Comparison of ENCODE assay signal across 8 mouse cellular contexts in genomic region chr4:107253125-107254091, GRCm38 (mm10). TPM values are rescaled to one million over a fixed set of nuclear protein-coding genes. Genes with fewer than 3 reads are reported as not detected.
DNase-seq lines count a peak whose midpoint lies in the region; ATAC-seq and TF ChIP-seq lines count a peak whose summit lies in the region.

TSS of gene Lrrc42 (minus strand) at chr4:107253532.
TSS of gene Hspb11 (plus strand) at chr4:107253593.

- TF ChIP-seq CTCF in cortical plate, adult 2 months (IDR thresholded peaks at IDR 0.05; ENCODE audit: extremely low read depth, insufficient read depth, low read length): no peak

- TF ChIP-seq POLR2A in cortical plate, adult 2 months (IDR thresholded peaks at IDR 0.05; ENCODE audit: extremely low read depth, insufficient read depth, low read length): no peak

- H3K27ac ChIP-seq in cortical plate, adult 2 months (ENCODE audit: insufficient read depth, low read length): peak within 1 kb of the TSS; percentile 88

- H3K27me3 ChIP-seq in megakaryocyte, embryonic 14.5 days (replicated peaks): no peaks in the 10 kb centered on the region

- peak within 1 kb of the TSS; percentile 97 for H3K4me3 ChIP-seq in cortical plate, adult 2 months (ENCODE audit: insufficient read depth, low read length)
- H3K4me3 ChIP-seq in megakaryocyte, embryonic 14.5 days (replicated peaks): peak within 1 kb of the TSS; percentile 91

- peak; percentile 89 to 93 for DNase-seq in gastrocnemius, adult 8-10 months (ENCODE audit: low spot score in 2 of 2)
- DNase-seq in hindlimb bud, embryonic 11.5 days (ENCODE audit: extremely low spot score, low read depth, low spot score): peak; percentile 72
- DNase-seq in left cerebral cortex, adult 8-10 months (ENCODE audit: low spot score in 2 of 2): peak; percentile 79 to 95
- DNase-seq in right cerebral cortex, postnatal 10 days (ENCODE audit: low spot score in 2 of 2): peak; percentile 96 to 97
- peak; percentile 91 for DNase-seq in urinary bladder, postnatal 25 days (ENCODE audit: low spot score)

- H3K36me3 ChIP-seq in megakaryocyte, embryonic 14.5 days (replicated peaks; ENCODE audit: low read length): no peaks in the 10 kb centered on the region

- H3K4me1 ChIP-seq in cortical plate, adult 2 months (ENCODE audit: control insufficient read depth, insufficient read depth, low read length): peaks cover 5% of the 10 kb centered on the region
- peaks cover 46% of the 10 kb centered on the region for H3K4me1 ChIP-seq in megakaryocyte, embryonic 14.5 days

- no peaks in the 10 kb centered on the region for H3K9me3 ChIP-seq in megakaryocyte, embryonic 14.5 days

- peak; percentile 95 for ATAC-seq in activated CD4-positive, CD25-positive, alpha-beta regulatory T cell, adult 4 months

RNA-seq across cellular contexts. Expression of gene Lrrc42, which starts in this region (rescaled TPM):
- polyA plus RNA-seq in activated CD4-positive, CD25-positive, alpha-beta regulatory T cell, adult 4 months (2017; shearing (Covaris generic)): 10 to 100 TPM; 22.5 to 24.6 TPM
- 18.9 and 20.2 TPM in 2 replicates for polyA plus RNA-seq in cortical plate, adult 2 months (2012; rRNA removed)
- 10 to 100 TPM in 1 of 4 experiments, 1 to 10 TPM in 3; 7.1 to 11.4 (median 8.4) TPM for total RNA-seq in gastrocnemius, adult 8-10 months (2022)
- 10 to 100 TPM; 22.6 to 33.0 (median 28.7) TPM for total RNA-seq in left cerebral cortex, adult 8-10 months (2022)
- polyA plus RNA-seq in megakaryocyte, embryonic 14.5 days (2012; ENCODE audit: insufficient read depth, low replicate concordance): 9.1 and 10.7 TPM in 2 replicates

RNA-seq across cellular contexts. Expression of gene Hspb11, which starts in this region (rescaled TPM):
- 10 to 100 TPM; 27.9 to 34.0 TPM for polyA plus RNA-seq in activated CD4-positive, CD25-positive, alpha-beta regulatory T cell, adult 4 months (2017; shearing (Covaris generic))
- 16.9 and 19.8 TPM in 2 replicates for polyA plus RNA-seq in cortical plate, adult 2 months (2012; rRNA removed)
- 1 to 10 TPM; 6.2 to 9.1 (median 7.1) TPM for total RNA-seq in gastrocnemius, adult 8-10 months (2022)
- total RNA-seq in left cerebral cortex, adult 8-10 months (2022): 10 to 100 TPM; 14.2 to 20.6 (median 19.4) TPM
- 5.7 and 19.6 TPM in 2 replicates for polyA plus RNA-seq in megakaryocyte, embryonic 14.5 days (2012; ENCODE audit: insufficient read depth, low replicate concordance)

Comparison
In these comparisons a context has a peak if more than half of its experiments do, and no peak if none do; other contexts are left out.
1. Peak in every context shown above with its lines: DNase-seq, ATAC-seq, H3K4me3 ChIP-seq and H3K27ac ChIP-seq.